Mouse (Mus musculus) liver, embryonic 16.5 days (tissue): Measurements from ENCODE around the gene Tm6sf2. TPM values are rescaled to one million over a fixed set of nuclear protein-coding genes. Genes with fewer than 3 reads are reported as not detected.

Source experiments
- ATAC-seq: fragments of 200-750 bp; cut with Nextera tagmentation; 2 replicates; pipeline ENCODE4 v1.8.0; 2017; ENCODE audit warnings: low read depth, mild to moderate bottlenecking, moderate number of reproducible peaks, moderate library complexity
- H3K27ac ChIP-seq: fragments of 300-500 bp; sonication (generic); 2 replicates; pipeline ENCODE4 v1.5.1; 2014; ENCODE audit warnings: mild to moderate bottlenecking, low read length
- H3K27me3 ChIP-seq: fragments of 300-500 bp; sonication (generic); 2 replicates; pipeline ENCODE4 v1.6.1; 2014; ENCODE audit warnings: low read depth, low read length, mixed read lengths; ENCODE audit not compliant: control insufficient read depth, insufficient read depth
- H3K36me3 ChIP-seq: fragments of 300-500 bp; sonication (generic); 2 replicates; pipeline ENCODE4 v1.6.1; 2014; ENCODE audit warnings: mild to moderate bottlenecking; ENCODE audit not compliant: control insufficient read depth, insufficient read depth
- H3K4me1 ChIP-seq: fragments of 300-500 bp; sonication (generic); 2 replicates; pipeline ENCODE4 v1.6.1; 2014; ENCODE audit warnings: low read depth, low read length, mixed read lengths; ENCODE audit not compliant: control insufficient read depth
- H3K4me2 ChIP-seq: fragments of 300-500 bp; sonication (generic); 2 replicates; pipeline ENCODE4 v1.6.1; 2014; ENCODE audit warnings: low read depth, low read length, mixed read lengths
- H3K4me3 ChIP-seq: fragments of 300-500 bp; sonication (generic); 2 replicates; pipeline ENCODE4 v1.5.1; 2014; ENCODE audit warnings: low read depth, mild to moderate bottlenecking, low read length
- H3K9ac ChIP-seq: fragments of 300-500 bp; sonication (generic); 2 replicates; pipeline ENCODE4 v1.6.1; 2014; ENCODE audit warnings: low read depth, low read length
- H3K9me3 ChIP-seq: fragments of 300-500 bp; sonication (generic); replicated peaks from 2 replicates; pipeline ENCODE4 v1.6.1; 2016; ENCODE audit warnings: low read length; ENCODE audit not compliant: control insufficient read depth
- WGBS: fragments of 180-500 bp; shearing (Covaris S2); extraction: QIAGEN DNeasy Blood & Tissue Kit; methylation state at CpG from one replicate; pipeline ENCODE4 v1.1.7; 2014; ENCODE audit not compliant: insufficient replicate concordance; 5-methylcytosine and 5-hydroxymethylcytosine counted together
- polyA plus RNA-seq: library from polyadenylated mRNA; unstranded; fragments of >200 nt; fragmentation: Nextera tagmentation; extraction: Ambion mirVana; gene quantifications from 2 replicates; pipeline ENCODE4 v1.2.1, GENCODE M21; 2015

The Tm6sf2 gene
- polyA plus RNA-seq, 1 experiment from 2014 or later = 3.0 TPM

DNA sequence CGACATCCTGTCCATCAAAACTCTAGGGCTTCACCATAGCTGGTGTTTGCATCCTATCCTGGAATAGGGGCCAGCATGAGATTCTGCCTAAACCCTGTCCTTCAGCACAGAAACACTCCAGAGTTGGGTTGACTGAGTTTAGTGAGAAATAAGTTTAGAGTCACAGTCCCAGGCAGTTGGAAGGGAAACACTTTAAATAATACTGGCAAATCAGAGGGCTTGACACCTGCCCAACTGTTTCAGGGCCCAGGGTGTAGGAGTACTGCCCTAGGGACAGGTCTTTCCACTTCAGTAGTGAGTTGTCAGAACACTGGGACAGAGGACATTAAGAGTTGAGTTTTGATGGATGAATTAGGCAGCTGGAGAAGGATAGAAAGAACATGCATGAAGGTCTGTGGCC is 13.4 kb downstream of the Tm6sf2 start:
- WGBS = 24% methylated on average over 1 of the region's 1 CpGs
- Histone ChIP-seq H3K4me3 (no peak overlapping the region), H3K27me3 (peaks cover 82% of the 10 kb centered on the region), H3K36me3 (no peaks in the 10 kb centered on the region), H3K9ac (no peak overlapping the region), H3K4me2 (no peak overlapping the region), H3K27ac (no peak overlapping the region), H3K4me1 (peaks cover 3% of the 10 kb centered on the region; the same call in 1 of the 2 replicates), H3K9me3 (no peaks in the 10 kb centered on the region)
- ATAC-seq = no peak

DNA sequence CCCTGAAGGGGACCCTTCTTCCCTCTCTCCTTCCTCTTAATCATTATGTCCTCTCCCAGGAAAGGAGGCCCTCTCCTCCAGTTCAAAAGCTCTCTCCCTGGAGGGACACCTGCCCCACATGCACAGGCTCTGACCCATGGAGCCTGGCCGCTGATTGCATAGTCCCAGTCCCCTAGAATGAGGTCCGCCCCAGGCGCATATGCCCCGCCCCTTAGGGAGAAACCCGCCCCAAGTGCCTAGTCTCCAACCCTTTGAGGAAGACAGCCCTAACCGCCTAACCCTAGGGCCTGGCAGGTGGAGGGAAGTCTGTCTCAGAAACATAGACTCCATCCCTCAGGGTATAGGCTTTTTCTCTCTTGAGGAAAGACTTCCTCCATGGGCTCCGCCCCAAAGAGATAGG is 14.5 kb downstream of the Tm6sf2 start:
- Histone ChIP-seq H3K4me2 (no peak overlapping the region), H3K4me1 (peaks cover 3% of the 10 kb centered on the region; the same call in 1 of the 2 replicates), H3K9ac (no peak overlapping the region), H3K4me3 (no peak overlapping the region), H3K27ac (no peak overlapping the region), H3K27me3 (peaks cover 82% of the 10 kb centered on the region), H3K9me3 (no peaks in the 10 kb centered on the region), H3K36me3 (no peaks in the 10 kb centered on the region)
- ATAC-seq = no peak
- WGBS = 4% methylated on average over 7 of the region's 7 CpGs

DNA sequence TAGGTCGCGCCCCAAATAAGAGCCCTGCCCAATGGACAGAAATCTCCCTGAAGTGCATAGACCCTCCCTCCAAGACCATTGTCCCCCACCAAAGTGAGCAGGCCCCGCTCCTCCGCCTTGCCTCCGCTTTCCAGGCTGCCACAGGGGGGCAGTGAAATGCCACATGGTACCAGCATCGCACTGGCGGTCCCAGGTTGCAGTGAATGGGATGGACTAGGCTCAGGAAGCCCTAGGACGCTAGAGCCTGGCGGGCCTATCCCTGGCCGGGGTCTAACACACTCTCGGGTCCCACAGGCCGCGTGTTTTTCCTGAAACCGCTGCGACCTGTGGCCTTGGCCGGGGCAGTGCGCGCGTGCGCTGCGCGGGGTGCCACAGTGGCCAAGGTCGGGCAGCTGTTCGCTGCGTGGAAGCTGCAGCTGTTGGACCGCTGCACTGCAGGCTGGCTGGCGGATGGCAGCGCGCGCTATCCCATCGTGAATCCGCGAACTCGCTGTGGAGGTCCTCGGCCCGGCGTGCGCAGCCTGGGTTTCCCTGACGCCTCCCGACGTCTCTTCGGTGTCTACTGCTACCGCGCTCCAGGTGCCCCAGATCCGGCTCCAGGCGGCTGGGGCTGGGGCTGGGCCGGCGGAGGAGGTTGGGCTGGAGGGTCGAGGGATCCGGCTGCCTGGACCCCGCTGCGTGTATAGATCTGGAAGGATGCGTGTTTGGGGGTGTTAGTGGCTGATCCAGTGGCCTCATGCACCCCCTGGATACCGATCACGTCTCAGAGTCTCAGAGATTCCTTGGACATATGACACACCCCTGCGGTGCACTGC is 15.3 kb downstream of the Tm6sf2 start:
- H3K9me3 ChIP-seq = no peaks in the 10 kb centered on the region
- no peak for ATAC-seq
- peaks cover 75% of the 10 kb centered on the region for H3K27me3 ChIP-seq
- H3K9ac ChIP-seq = no peak overlapping the region
- no peak overlapping the region for H3K27ac ChIP-seq
- H3K4me2 ChIP-seq = no peak overlapping the region
- no peaks in the 10 kb centered on the region for H3K36me3 ChIP-seq
- WGBS = 5% methylated on average over 56 of the region's 56 CpGs
- H3K4me3 ChIP-seq = no peak overlapping the region
- peaks cover 3% of the 10 kb centered on the region; the same call in 1 of the 2 replicates for H3K4me1 ChIP-seq

DNA sequence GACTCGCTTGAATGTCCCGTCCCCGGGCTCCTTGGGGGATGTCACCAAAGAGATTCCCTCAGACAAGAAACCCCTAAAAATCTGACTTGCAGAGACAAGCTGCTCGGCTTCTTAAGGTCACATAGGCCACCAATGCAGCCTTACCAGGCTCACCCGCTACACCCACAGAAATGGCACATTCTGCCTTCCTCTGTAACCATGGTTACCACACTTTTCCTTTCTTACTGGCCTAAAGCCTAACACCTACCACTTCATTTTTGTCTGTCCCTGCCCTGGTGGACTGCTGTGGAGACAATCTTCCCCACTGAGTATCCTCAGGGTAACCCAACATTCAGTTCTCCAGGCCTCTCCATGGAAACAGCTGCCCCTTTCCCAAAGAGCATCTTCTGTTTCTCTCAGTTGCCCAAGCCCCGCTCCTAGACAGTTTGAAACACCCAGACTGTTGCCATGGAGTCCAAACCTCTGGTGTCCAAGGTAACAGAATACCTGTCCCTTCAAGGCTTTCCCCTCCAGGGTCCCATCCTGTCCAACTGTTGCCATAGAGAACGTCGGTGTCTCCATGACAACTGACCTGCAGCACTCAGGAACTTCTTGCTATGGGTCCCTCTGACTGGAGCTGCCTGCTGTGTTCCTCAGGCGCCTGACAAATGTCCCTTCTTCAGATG is 16.7 kb downstream of the Tm6sf2 start:
- peaks cover 3% of the 10 kb centered on the region; the same call in 1 of the 2 replicates for H3K4me1 ChIP-seq
- H3K9me3 ChIP-seq = no peaks in the 10 kb centered on the region
- no peak overlapping the region for H3K27ac ChIP-seq
- WGBS = 54% methylated on average over 9 of the region's 9 CpGs
- ATAC-seq = no peak
- H3K9ac ChIP-seq = no peak overlapping the region
- no peak overlapping the region for H3K4me2 ChIP-seq
- no peaks in the 10 kb centered on the region for H3K36me3 ChIP-seq
- no peak overlapping the region for H3K4me3 ChIP-seq
- peaks cover 62% of the 10 kb centered on the region for H3K27me3 ChIP-seq

DNA sequence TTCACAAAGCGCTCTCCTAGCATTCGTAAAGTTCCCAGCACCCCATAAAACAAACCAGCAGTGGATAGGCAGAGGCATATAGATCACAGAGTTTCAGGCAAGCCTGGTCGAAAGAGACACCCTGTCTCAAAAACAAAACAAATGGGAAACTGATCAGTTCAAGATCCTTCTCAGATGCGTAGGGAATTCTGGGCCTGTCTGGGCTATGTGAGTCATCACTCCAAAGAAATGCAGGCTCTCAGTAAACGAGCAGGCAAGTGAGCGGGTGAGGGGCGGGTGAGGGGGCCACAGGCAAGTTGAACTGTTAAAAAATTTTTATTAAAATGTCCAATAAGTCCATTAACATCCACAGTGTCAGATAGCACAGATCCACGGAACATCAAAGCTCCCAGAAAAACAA is 20.1 kb downstream of the Tm6sf2 start:
- Histone ChIP-seq H3K4me2 (no peak overlapping the region), H3K4me3 (no peak overlapping the region), H3K9me3 (no peaks in the 10 kb centered on the region), H3K36me3 (no peaks in the 10 kb centered on the region), H3K4me1 (no peaks in the 10 kb centered on the region), H3K27me3 (peaks cover 28% of the 10 kb centered on the region), H3K9ac (no peak overlapping the region), H3K27ac (no peak overlapping the region)
- no peak for ATAC-seq
- WGBS = 49% methylated on average over 8 of the region's 8 CpGs

DNA sequence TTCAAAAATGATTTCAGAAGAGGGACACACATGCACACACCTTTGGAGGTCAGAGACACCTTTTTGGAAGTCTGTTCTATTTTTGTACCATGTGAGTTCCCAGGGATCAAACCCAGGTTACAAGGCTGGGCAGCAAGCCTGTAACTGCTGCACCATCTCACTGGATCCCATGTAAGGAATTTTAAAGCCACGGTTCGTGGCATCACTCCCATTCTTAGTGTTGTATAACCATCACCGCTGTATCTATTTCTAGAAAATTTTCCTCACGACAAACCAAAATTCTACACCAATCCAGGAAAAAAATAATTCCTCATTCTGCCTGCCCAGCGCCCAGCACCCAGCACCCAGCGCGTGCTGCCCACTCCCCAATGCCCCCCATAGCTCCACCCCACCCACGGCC is 26.6 kb downstream of the Tm6sf2 start:
- Histone ChIP-seq H3K4me1 (no peaks in the 10 kb centered on the region), H3K9me3 (no peaks in the 10 kb centered on the region), H3K27ac (no peak overlapping the region), H3K9ac (no peak overlapping the region), H3K36me3 (no peaks in the 10 kb centered on the region), H3K27me3 (no peaks in the 10 kb centered on the region), H3K4me3 (no peak overlapping the region), H3K4me2 (no peak overlapping the region)
- ATAC-seq = no peak
- 53% methylated on average over 8 of the region's 8 CpGs for WGBS

DNA sequence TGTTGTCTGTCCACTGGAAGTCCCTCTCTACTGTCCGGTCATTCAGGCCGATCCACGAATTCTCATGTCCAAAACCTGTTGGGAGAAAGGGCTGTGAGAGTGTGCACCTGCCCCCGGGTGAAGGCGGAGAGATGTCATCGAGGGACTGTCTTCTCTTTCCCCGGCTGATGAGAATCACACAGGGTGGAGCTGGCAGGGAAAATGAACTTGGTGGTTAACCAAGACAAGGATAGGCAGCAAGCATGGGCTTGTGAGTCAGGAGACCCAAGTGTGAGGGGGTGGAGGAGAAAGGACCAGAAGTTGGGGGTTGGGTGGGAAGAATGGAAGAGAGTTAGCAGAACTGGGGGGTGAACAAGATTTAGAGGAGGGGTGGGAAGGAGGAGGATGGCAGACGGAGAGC is 27.5 kb downstream of the Tm6sf2 start:
- H3K27me3 ChIP-seq = no peaks in the 10 kb centered on the region
- H3K36me3 ChIP-seq = no peaks in the 10 kb centered on the region
- no peaks in the 10 kb centered on the region for H3K9me3 ChIP-seq
- no peaks in the 10 kb centered on the region for H3K4me1 ChIP-seq
- H3K4me3 ChIP-seq = no peak overlapping the region
- no peak for ATAC-seq
- H3K27ac ChIP-seq = no peak overlapping the region
- no peak overlapping the region for H3K4me2 ChIP-seq
- WGBS = 57% methylated on average over 8 of the region's 8 CpGs
- H3K9ac ChIP-seq = no peak overlapping the region

DNA sequence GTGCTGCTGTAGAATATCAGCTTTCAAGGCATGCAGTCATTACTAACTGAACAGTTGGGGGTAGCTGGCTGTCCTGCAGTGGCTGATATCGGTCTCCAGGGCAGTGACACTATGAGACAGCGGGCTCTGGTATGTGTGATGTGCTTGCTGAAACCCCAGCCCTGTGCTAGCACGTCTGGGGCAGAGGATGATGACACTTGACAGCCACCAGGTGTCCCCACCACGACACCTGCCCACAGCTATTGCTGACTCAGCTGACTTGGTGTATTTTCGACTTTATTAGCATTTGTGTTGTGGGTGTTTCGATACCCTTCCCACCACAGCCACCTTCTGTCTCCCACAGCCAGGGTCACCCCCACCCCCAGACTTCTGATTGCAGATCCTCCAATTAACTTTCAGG is 31.8 kb downstream of the Tm6sf2 start:
- WGBS = 14% methylated on average over 6 of the region's 6 CpGs
- H3K36me3 ChIP-seq = no peaks in the 10 kb centered on the region
- 0 out of 2 replicates have a peak, but pooled peaks have one; percentile 39 for ATAC-seq

DNA sequence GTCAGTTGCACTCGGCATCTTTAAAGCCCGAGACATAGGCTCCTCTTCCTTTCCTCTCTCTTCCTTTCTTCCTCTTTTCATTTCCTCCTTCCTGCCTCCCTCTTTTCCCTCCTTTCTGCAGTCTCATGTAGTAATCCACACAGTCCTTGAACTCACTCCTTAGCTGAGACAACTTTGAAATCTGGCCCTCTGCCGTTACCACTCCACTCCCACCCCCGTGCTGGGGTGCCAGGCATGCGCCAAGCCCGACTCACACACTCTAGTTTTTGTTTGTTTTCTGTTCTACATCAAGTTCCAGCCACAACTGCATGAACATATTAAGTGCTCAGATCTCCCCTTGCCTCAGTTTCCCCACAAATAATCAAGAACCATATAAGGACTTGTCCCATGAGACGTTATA is 32.2 kb downstream of the Tm6sf2 start:
- Histone ChIP-seq H3K9ac (no peak overlapping the region), H3K36me3 (no peaks in the 10 kb centered on the region), H3K27me3 (0 out of 2 replicates have a peak, but pooled peaks cover under 1% of the 10 kb centered on the region), H3K9me3 (no peaks in the 10 kb centered on the region), H3K27ac (no peak overlapping the region), H3K4me3 (no peak overlapping the region), H3K4me1 (no peaks in the 10 kb centered on the region), H3K4me2 (no peak overlapping the region)
- WGBS = 51% methylated on average over 7 of the region's 7 CpGs
- ATAC-seq = no peak

More for the DNA sequence above, 31.8 kb downstream of the Tm6sf2 start:
- Histone ChIP-seq H3K4me3 (no peak overlapping the region), H3K4me2 (no peak overlapping the region), H3K27ac (no peak overlapping the region), H3K4me1 (no peaks in the 10 kb centered on the region), H3K9me3 (no peaks in the 10 kb centered on the region), H3K27me3 (no peaks in the 10 kb centered on the region), H3K9ac (no peak overlapping the region)
